Mouse (Mus musculus) ovary, postnatal 36 days (tissue): Measurements from ENCODE around the gene Casc1.

ENCODE experiments used
- DNase-seq: peaks from one replicate; pipeline ENCODE4 v3.0.0; 2022; ENCODE audit warnings: low spot score, mixed read lengths

The Casc1 gene

DNA sequence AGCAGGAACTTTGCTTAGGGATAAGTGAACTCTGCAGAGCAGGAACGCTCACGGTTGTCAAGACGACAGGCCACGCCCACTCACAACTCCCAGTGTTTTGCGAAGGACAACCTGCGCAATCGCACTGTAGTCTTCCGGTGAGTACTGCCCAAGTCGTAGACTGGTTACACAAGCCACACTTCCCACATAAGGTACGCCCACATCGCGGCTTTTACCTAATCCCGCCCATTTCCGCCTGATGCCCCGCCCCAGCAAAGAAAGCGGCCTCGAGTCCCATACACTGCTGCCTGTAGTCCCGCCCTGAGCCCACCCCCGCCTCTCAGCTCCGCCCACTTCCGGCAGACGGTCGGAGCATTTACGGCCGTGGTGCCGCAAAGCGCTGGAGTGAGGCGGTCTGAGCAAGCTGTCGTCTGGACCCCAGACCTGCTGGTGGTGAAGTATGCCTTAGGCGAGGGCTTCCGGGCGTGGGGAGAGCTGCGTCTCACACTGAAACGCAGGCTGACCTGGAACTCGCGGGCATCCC, at the start of gene Casc1, which contains the start of gene Etfrf1:
Gene Casc1 (minus strand): TSS at position 190 of the 523 bp plus-strand sequence.
Gene Etfrf1 (plus strand): TSS at position 319 of the 523 bp plus-strand sequence.
- peak; percentile 97 for DNase-seq

DNA sequence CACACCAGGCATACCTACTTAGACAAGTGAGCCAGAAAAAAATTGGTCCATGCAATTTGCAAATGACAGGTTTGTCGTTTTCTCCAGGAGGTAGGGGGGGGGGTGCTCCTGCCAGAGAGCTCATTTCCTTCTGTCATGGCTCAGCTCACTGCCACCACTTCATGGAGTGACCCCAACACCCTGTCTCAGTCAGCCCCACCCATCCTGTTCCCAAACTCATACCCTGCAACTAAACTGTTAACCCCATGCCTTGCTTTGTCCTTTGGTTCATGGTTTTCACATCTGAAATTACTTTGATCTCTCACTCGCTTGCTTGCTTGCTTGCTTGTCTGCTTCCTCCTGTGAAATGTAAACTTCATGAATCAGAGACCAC, 45.9 kb upstream of the Casc1 start:
- DNase-seq = no peak

DNA sequence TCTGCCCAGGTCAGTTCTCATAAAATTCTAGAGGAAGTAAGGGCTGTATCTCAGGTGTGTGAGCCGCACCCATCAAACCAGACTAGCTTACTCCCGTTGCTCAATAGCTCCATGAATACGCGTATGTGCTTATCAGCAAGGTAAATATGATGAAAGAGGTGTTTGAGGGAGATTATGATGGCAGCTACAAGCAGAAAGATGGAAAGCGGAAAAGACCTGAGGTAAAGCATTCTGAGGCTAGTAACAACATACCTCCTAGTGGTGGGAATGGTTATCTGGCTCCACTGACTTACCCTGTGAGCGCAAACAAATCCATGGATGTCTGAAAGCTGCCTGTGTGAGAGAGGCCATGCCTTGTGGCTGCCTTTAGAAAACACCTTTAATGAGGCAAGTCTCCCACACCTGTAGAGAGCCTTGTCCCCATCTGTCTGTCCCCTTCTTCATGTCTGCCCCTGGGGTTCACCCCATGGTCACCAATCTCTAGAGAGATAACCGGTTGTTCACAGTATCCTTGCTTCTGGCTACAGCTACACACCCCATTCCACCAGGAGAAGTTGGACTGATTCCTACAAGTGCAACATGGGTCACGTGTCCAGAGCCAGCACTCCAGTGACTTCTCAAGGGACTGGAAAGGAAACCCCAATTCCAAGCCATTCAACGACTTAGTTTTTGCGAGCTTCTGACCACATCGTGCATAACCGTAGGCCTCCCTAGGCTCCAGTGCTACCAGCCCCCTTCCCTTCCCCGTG, 45.3 kb upstream of the Casc1 start:
- DNase-seq = no peak

- no peak for DNase-seq
These were observed 40.0 kb upstream of the Casc1 start for GRCm38 (mm10) chr6:145250820-145251219.

DNA sequence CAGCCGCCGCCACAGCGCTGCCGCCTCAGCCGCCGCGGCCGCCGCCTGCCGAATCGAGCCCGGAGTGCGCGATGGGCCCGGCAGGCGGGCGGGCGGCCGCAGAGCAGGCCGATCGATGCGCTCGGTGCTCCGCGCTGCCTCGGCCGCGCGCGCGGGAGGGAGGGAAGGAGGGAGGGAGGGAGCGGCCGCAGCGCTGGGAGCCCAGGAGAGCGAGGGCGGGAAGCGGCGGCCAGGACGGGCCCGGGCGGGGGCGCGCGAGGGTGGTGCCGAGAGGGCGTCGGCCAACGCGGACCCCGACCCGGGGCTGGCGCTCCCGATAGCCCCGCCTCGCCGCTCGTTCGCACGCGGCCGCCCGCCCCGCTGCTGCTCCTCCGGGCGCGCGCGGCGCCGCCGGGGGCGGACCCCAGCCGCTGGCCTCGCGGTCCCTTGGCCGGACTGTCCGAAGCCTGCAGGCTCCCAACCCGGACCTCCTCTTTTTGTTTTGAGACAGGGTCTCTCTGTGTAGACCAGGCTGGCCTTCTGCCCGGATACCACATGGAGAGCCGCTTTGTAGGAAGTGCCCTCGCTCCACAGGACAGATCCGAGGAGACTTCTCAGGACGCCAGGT, 39.5 kb upstream of the Casc1 start, which contains the start of gene Kras:
Gene Kras (minus strand): TSS at position 55 of the 607 bp plus-strand sequence.
- peak; percentile 96 for DNase-seq

DNA sequence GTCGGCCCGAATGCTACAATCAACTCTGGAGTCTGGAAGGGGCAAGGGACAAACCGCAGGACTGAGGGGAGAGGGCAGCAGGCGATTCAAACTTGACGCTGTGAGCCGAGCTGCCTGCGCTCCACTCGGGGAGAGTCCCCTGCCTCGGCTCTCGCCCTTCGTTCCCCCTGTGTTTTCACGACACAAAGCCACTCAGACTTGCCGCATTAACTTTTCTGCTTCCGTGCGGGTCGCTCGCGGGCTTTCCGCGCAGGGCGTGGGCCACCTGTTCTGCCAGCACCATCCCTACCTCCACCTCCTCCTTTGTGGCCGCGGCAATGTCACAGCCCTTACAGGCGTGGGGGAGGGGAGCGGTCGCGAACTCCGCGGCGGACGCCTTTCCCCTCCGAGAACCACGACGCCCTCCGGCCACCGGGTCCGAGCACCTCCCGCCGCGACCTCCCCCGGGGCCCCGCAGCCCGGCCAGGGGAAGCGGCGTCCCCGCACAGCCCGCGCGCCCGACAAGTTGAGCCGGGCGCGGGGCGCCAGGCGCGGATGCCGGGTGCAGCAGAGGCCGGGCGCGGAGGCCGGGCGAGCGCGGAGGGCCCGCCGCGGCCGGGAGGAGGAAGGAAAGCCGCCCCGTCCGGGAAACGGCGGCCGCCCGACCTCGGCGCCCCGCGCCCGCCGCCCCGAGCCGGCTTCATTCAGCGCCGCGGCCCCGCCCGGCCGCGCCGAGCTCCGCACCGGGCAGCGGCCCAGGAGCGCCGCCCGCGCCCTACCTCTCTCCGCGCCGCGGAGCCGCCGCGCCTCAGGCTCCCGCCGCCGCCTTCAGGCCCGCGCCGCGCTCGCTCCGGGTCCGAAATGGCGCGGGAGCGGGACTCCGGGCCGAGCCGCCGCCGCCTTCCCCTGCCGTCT, 38.7 kb upstream of the Casc1 start:
- DNase-seq = peak; percentile 63

- no peak for DNase-seq
These were observed 37.1 kb upstream of the Casc1 start for GRCm38 (mm10) chr6:145247886-145248285.

DNA sequence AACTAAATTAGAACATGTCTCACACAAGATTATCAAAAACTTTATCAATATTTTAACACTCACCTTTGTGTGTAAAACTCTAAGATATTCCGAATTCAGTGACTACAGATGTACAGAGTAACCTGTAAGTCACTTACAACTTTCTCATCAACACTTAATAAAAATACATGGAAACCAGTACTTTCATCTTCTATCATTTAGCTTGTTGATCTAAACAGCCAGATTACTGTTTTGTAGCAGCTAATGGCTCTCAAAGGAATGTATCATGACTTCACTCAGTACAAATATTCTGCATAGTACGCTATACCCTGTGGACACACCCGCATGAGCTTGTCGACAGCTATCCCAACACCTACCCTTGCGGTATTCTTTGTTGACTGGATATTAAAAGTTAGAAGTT, 36.0 kb upstream of the Casc1 start:
- no peak for DNase-seq

GRCm38 (mm10) chr6:145242521-145242920, 31.7 kb upstream of the Casc1 start:
- DNase-seq = no peak

- no peak for DNase-seq
These were observed 29.5 kb upstream of the Casc1 start for GRCm38 (mm10) chr6:145240285-145240684.

GRCm38 (mm10) chr6:145237148-145237547, 26.3 kb upstream of the Casc1 start:
- DNase-seq = no peak

DNA sequence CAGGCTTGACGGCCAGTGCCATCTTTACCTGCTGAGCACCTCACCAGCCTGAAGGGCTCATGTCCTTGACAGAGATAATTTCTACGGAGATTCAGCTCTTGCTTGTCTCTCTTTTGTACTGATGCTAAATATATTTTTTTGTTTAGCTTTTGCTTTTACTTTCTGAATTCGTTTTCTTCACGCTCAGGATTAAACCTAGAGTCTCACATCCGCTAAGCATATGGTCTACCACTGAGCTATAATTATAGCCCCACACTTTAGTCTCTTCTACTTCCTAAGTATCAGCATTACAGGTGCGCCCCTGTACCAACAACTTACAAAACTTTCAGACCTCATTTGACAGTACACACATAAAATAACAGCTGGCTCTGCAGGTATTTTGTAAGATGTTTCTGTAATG, 24.6 kb upstream of the Casc1 start:
- DNase-seq = no peak

- no peak for DNase-seq
These were observed 23.6 kb upstream of the Casc1 start for GRCm38 (mm10) chr6:145234391-145234790.

DNA sequence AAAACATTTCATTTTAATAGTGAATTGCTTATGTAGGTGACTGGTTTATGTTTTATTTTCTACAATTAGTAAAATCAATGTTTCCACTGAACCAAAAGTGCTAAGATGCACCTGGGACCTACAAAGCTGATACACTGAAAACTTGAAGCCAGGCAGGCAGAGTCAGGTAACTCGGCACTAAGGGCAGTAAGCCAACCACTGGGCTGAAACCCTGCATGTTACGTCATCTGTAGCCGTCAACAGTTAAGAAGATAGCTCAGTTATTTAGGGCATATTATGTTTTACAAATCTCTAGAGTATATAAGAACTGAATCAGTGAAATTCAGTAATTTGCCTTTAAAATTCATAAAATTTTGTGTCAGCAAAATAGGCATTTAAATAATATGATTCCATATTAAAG, 15.5 kb upstream of the Casc1 start:
- DNase-seq = no peak

DNA sequence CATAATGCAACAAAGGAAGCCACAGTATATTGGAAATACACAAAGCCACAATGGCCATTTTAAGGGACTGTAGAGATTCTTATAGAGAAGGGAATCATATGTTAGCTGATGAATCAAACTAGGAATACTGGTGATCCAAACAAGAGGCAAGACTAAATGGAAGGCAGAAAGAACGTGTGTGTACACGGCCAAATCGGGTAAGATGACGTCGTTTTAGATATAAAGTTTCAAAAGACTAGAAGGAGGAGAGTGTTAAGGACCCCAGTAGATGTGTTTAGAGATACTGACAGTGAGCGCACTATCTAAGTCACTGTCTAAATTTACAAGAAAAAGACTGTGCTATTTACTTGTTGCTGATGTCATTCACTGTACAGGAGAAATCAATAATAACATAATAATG, 13.4 kb upstream of the Casc1 start:
- DNase-seq = no peak

- no peak for DNase-seq
These were observed 5.0 kb upstream of the Casc1 start for GRCm38 (mm10) chr6:145215826-145216225.

- DNase-seq = no peak
These were observed 3.1 kb upstream of the Casc1 start for GRCm38 (mm10) chr6:145213916-145214315.

DNA sequence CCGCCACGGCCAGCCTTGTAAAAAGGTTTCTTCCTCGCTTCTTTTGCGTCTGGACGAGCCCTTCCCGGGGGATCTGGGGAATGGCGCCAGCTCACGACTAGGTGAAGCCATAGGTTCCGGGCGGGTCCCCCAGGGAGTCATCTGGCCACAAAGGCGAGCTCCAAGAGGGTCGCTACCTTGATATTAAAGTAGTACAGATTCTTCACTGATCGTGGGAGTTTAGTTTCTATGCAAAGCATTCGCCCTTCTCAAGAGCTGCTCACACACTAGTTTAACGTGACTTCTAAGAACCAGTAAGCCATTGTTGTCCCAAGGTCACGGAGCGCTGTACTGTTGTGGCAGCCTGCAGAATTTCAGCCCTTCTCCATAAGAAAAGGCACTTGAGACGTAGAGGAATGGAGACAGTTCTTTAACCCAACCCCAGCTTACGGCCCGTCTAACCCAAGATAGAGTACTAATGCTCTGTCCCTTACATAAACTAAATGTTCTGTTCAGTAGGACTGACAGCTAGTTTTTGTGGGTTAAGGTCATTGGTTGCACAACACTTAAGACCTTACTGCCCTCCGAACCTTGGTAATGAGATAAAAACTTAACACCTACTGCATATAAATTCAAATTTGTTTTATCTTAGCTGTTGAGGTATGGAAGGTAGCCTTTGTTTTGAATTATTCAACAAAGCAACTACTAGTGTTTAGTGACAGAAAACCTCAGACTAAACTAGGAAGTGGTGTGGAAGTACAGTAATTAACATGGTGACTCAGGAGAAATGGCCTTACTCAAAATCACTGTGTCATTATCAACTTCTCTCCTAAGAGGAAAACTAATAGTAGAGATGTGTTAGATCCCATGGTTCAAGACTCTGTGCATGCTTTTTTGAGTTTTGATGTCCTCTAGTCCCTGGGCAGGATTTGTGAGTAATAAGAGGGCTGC, 836 bp upstream of the Casc1 start:
- no peak for DNase-seq

DNA sequence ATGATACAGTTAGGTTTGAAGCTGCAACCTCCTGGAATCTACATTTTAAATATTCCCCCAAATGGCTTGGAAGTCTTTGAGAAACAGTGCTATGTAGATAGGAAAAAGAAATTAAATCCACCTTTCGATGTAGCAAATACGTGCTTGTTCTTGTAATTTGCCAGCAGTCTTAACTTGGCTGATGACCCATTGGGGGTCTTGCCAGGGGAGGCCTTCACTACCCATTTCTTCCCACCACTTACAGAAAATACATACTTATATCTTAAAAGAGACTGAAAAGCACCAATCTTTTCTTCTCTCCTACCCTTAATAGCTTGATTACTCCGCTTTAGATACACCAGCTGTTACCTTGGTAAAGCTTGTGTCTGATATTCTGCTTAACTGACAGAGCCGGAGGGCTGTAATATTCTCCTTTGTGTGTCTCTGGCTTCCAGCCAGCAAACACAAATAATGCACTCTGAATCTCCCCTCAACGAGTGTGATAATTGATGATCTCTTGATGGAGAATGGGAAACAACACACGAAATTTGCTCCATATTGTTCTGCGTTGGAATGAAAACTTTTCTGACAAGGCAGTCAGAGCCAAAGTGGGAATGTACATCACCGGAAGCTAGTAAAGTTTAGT, 637 bp downstream of the Casc1 start:
- no peak for DNase-seq

- DNase-seq = no peak
These were observed 5.7 kb downstream of the Casc1 start for GRCm38 (mm10) chr6:145205142-145205541.

DNA sequence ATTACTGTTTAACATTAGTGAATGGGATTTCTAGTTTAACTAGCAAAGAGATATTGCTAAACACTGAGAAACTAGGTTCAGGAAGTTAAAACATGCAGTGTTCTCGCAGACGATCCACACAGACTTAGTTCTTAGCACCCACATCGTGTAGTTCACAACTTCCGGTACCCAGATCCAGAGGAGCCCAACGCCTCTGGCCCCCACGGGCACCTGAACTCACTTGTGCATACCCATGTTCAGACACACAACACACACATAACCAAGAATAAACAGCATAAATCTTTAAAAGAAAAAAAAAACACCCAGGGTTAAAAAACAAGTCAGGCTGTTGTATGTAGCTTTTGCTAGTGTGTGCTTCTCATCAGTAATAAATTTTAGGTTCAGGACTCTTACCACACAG, 6.4 kb downstream of the Casc1 start:
- no peak for DNase-seq
